Mouse (Mus musculus): ENCODE data around the gene Cdk14. TPM values are rescaled to one million over a fixed set of nuclear protein-coding genes. Genes with fewer than 3 reads are reported as not detected.

Cdk14 gene
- polyA plus RNA-seq, 1 experiment from 2014 or later, result 23.5 TPM

GRCm38 (mm10) chr5:4814465-4815204 lies 605.5 kb downstream of the Cdk14 start:
- Histone ChIP-seq H3K4me1 (replicated peaks; ENCODE audit: control insufficient read depth, insufficient read depth, low read length) (no peaks in the 10 kb centered on the region), H3K36me3 (ENCODE audit: control insufficient read depth, insufficient read depth, low read length) (no peaks in the 10 kb centered on the region), H3K4me2 (ENCODE audit: low read depth, low read length, severe bottlenecking) (no peak overlapping the region), H3K4me3 (ENCODE audit: low read depth, low read length) (no peak overlapping the region), H3K9me3 (ENCODE audit: control insufficient read depth, low read length) (no peaks in the 10 kb centered on the region), H3K9ac (ENCODE audit: low read length) (no peak overlapping the region), H3K27me3 (ENCODE audit: control insufficient read depth, insufficient read depth, low read length) (no peaks in the 10 kb centered on the region), H3K27ac (ENCODE audit: low read depth, low read length) (no peak overlapping the region)
- 73% methylated on average over 7 of the region's 7 CpGs for WGBS
- no peak for DNase-seq (ENCODE audit: low spot score)
- ATAC-seq (replicated peaks; ENCODE audit: low FRiP score), result no peak

GRCm38 (mm10) chr5:4813357-4813756 lies 606.8 kb downstream of the Cdk14 start:
- Histone ChIP-seq H3K36me3 (ENCODE audit: control insufficient read depth, insufficient read depth, low read length) (no peaks in the 10 kb centered on the region), H3K27me3 (ENCODE audit: control insufficient read depth, insufficient read depth, low read length) (no peaks in the 10 kb centered on the region), H3K4me1 (replicated peaks; ENCODE audit: control insufficient read depth, insufficient read depth, low read length) (no peaks in the 10 kb centered on the region), H3K4me3 (ENCODE audit: low read depth, low read length) (no peak overlapping the region), H3K27ac (ENCODE audit: low read depth, low read length) (no peak overlapping the region), H3K4me2 (ENCODE audit: low read depth, low read length, severe bottlenecking) (no peak overlapping the region), H3K9me3 (ENCODE audit: control insufficient read depth, low read length) (no peaks in the 10 kb centered on the region), H3K9ac (ENCODE audit: low read length) (no peak overlapping the region)
- DNase-seq (ENCODE audit: low spot score) (no peak), ATAC-seq (replicated peaks; ENCODE audit: low FRiP score) (no peak)
- 92% methylated on average over 7 of the region's 7 CpGs for WGBS

GRCm38 (mm10) chr5:4812036-4812729 lies 607.9 kb downstream of the Cdk14 start:
- Histone ChIP-seq H3K27ac (ENCODE audit: low read depth, low read length) (peak overlapping the region; percentile 71), H3K4me1 (replicated peaks; ENCODE audit: control insufficient read depth, insufficient read depth, low read length) (no peaks in the 10 kb centered on the region), H3K9me3 (ENCODE audit: control insufficient read depth, low read length) (no peaks in the 10 kb centered on the region), H3K36me3 (ENCODE audit: control insufficient read depth, insufficient read depth, low read length) (no peaks in the 10 kb centered on the region), H3K4me2 (ENCODE audit: low read depth, low read length, severe bottlenecking) (peak overlapping the region; percentile 12; the same call in 1 of the 2 replicates), H3K27me3 (ENCODE audit: control insufficient read depth, insufficient read depth, low read length) (no peaks in the 10 kb centered on the region), H3K9ac (ENCODE audit: low read length) (no peak overlapping the region), H3K4me3 (ENCODE audit: low read depth, low read length) (no peak overlapping the region)
- peak; percentile 87 for ATAC-seq (replicated peaks; ENCODE audit: low FRiP score)
- peak; percentile 67 for DNase-seq (ENCODE audit: low spot score)
- 15% methylated on average over 13 of the region's 13 CpGs for WGBS

GRCm38 (mm10) chr5:4805228-4805627 lies 614.9 kb downstream of the Cdk14 start:
- H3K4me2 ChIP-seq (ENCODE audit: low read depth, low read length, severe bottlenecking), result no peak overlapping the region
- no peaks in the 10 kb centered on the region for H3K9me3 ChIP-seq (ENCODE audit: control insufficient read depth, low read length)
- H3K36me3 ChIP-seq (ENCODE audit: control insufficient read depth, insufficient read depth, low read length), result no peaks in the 10 kb centered on the region
- H3K9ac ChIP-seq (ENCODE audit: low read length), result no peak overlapping the region
- no peak for ATAC-seq (replicated peaks; ENCODE audit: low FRiP score)
- DNase-seq (ENCODE audit: low spot score), result no peak
- no peaks in the 10 kb centered on the region for H3K27me3 ChIP-seq (ENCODE audit: control insufficient read depth, insufficient read depth, low read length)
- whole genome bisulfite sequencing, result 58% methylated on average over 4 of the region's 4 CpGs
- 0 out of 2 replicates have a peak, but pooled peaks cover 4% of the 10 kb centered on the region for H3K4me1 ChIP-seq (replicated peaks; ENCODE audit: control insufficient read depth, insufficient read depth, low read length)
- no peak overlapping the region for H3K4me3 ChIP-seq (ENCODE audit: low read depth, low read length)
- no peak overlapping the region for H3K27ac ChIP-seq (ENCODE audit: low read depth, low read length)

- no peak overlapping the region for H3K9ac ChIP-seq (ENCODE audit: low read length)
- no peak for DNase-seq (ENCODE audit: low spot score)
- WGBS, result 82% methylated on average over 5 of the region's 5 CpGs
Observed at GRCm38 (mm10) chr5:4803708-4804107, 616.4 kb downstream of the Cdk14 start.

GRCm38 (mm10) chr5:4801971-4802370 lies 618.1 kb downstream of the Cdk14 start:
- no peak for ATAC-seq (replicated peaks; ENCODE audit: low FRiP score)
- Histone ChIP-seq H3K27ac (ENCODE audit: low read depth, low read length) (no peak overlapping the region), H3K4me3 (ENCODE audit: low read depth, low read length) (no peak overlapping the region), H3K4me1 (replicated peaks; ENCODE audit: control insufficient read depth, insufficient read depth, low read length) (0 out of 2 replicates have a peak, but pooled peaks cover 4% of the 10 kb centered on the region), H3K9ac (ENCODE audit: low read length) (no peak overlapping the region), H3K4me2 (ENCODE audit: low read depth, low read length, severe bottlenecking) (no peak overlapping the region), H3K36me3 (ENCODE audit: control insufficient read depth, insufficient read depth, low read length) (no peaks in the 10 kb centered on the region), H3K9me3 (ENCODE audit: control insufficient read depth, low read length) (no peaks in the 10 kb centered on the region), H3K27me3 (ENCODE audit: control insufficient read depth, insufficient read depth, low read length) (no peaks in the 10 kb centered on the region)
- no peak for DNase-seq (ENCODE audit: low spot score)

More at GRCm38 (mm10) chr5:4803708-4804107, 616.4 kb downstream of the Cdk14 start:
- Histone ChIP-seq H3K36me3 (ENCODE audit: control insufficient read depth, insufficient read depth, low read length) (no peaks in the 10 kb centered on the region), H3K4me1 (replicated peaks; ENCODE audit: control insufficient read depth, insufficient read depth, low read length) (0 out of 2 replicates have a peak, but pooled peaks cover 4% of the 10 kb centered on the region), H3K27me3 (ENCODE audit: control insufficient read depth, insufficient read depth, low read length) (no peaks in the 10 kb centered on the region), H3K4me2 (ENCODE audit: low read depth, low read length, severe bottlenecking) (no peak overlapping the region), H3K9me3 (ENCODE audit: control insufficient read depth, low read length) (no peaks in the 10 kb centered on the region), H3K4me3 (ENCODE audit: low read depth, low read length) (no peak overlapping the region), H3K27ac (ENCODE audit: low read depth, low read length) (no peak overlapping the region)
- no peak for ATAC-seq (replicated peaks; ENCODE audit: low FRiP score)

- ATAC-seq (replicated peaks; ENCODE audit: low FRiP score), result peak; percentile 49; the same call in 1 of the 2 replicates
- Histone ChIP-seq H3K27ac (ENCODE audit: low read depth, low read length) (no peak overlapping the region), H3K4me2 (ENCODE audit: low read depth, low read length, severe bottlenecking) (no peak overlapping the region), H3K27me3 (ENCODE audit: control insufficient read depth, insufficient read depth, low read length) (no peaks in the 10 kb centered on the region), H3K36me3 (ENCODE audit: control insufficient read depth, insufficient read depth, low read length) (no peaks in the 10 kb centered on the region), H3K9ac (ENCODE audit: low read length) (no peak overlapping the region), H3K4me3 (ENCODE audit: low read depth, low read length) (no peak overlapping the region), H3K9me3 (ENCODE audit: control insufficient read depth, low read length) (no peaks in the 10 kb centered on the region), H3K4me1 (replicated peaks; ENCODE audit: control insufficient read depth, insufficient read depth, low read length) (0 out of 2 replicates have a peak, but pooled peaks cover 4% of the 10 kb centered on the region)
- DNase-seq (ENCODE audit: low spot score), result no peak
- WGBS, result 43% methylated on average over 8 of the region's 8 CpGs
Observed at GRCm38 (mm10) chr5:4801096-4801850, 618.8 kb downstream of the Cdk14 start.

- H3K27ac ChIP-seq (ENCODE audit: low read depth, low read length), result no peak overlapping the region
- H3K4me3 ChIP-seq (ENCODE audit: low read depth, low read length), result no peak overlapping the region
- H3K27me3 ChIP-seq (ENCODE audit: control insufficient read depth, insufficient read depth, low read length), result no peaks in the 10 kb centered on the region
- H3K4me1 ChIP-seq (replicated peaks; ENCODE audit: control insufficient read depth, insufficient read depth, low read length), result no peaks in the 10 kb centered on the region
- DNase-seq (ENCODE audit: low spot score) (no peak), ATAC-seq (replicated peaks; ENCODE audit: low FRiP score) (no peak)
- H3K36me3 ChIP-seq (ENCODE audit: control insufficient read depth, insufficient read depth, low read length), result no peaks in the 10 kb centered on the region
- no peak overlapping the region for H3K9ac ChIP-seq (ENCODE audit: low read length)
- H3K9me3 ChIP-seq (ENCODE audit: control insufficient read depth, low read length), result no peaks in the 10 kb centered on the region
- 72% methylated on average over 3 of the region's 3 CpGs for WGBS
- no peak overlapping the region for H3K4me2 ChIP-seq (ENCODE audit: low read depth, low read length, severe bottlenecking)
Observed at GRCm38 (mm10) chr5:4791219-4791618, 628.9 kb downstream of the Cdk14 start.

Data from forebrain, embryonic 11.5 days (tissue).